Mouse (Mus musculus) effector memory CD4-positive, alpha-beta T cell, adult 5 months (primary cell): ENCODE results near the gene Ercc2. TPM values are rescaled to one million over a fixed set of nuclear protein-coding genes. Genes with fewer than 3 reads are reported as not detected.

ENCODE experiments used
- polyA plus RNA-seq: library from polyadenylated mRNA; unstranded; fragments of 100-300 nt; shearing (Covaris generic); gene quantifications from one replicate; pipeline ENCODE4 v1.2.1, GENCODE M21; 2017

The Ercc2 gene
- polyA plus RNA-seq, result 7.5 TPM

GRCm38 (mm10) chr7:19381377-19382165, at the start of gene Ercc2:
TSS of gene Ercc2 (plus strand) at chr7:19382010.

GRCm38 (mm10) chr7:19344237-19344847, 37.5 kb upstream of the Ercc2 start, which contains the start of gene Ercc1:
TSS of gene Ercc1 (plus strand) at chr7:19344778.

GRCm38 (mm10) chr7:19359299-19359891, 22.4 kb upstream of the Ercc2 start, which contains the start of the genes Cd3eap and Ppp1r13l:
TSS of gene Cd3eap (minus strand) at chr7:19359483.
TSS of gene Ppp1r13l (plus strand) at chr7:19359749.

GRCm38 (mm10) chr7:19403731-19404296, 22.0 kb downstream of the Ercc2 start, which contains the start of gene Klc3:
TSS of gene Klc3 (minus strand) at chr7:19404104.

GRCm38 (mm10) chr7:19404476-19404875, 22.7 kb downstream of the Ercc2 start, which contains the start of gene Ckm:
TSS of gene Ckm (plus strand) at chr7:19404776.

Other genes with a start within 250 kb of the Ercc2 start
- gene Qpctl, start 232.7 kb upstream of the Ercc2 start, polyA plus RNA-seq, result 12.8 TPM
- gene Snrpd2, start 232.3 kb upstream of the Ercc2 start, polyA plus RNA-seq, result 30.8 TPM
- gene Gipr, start 215.9 kb upstream of the Ercc2 start, polyA plus RNA-seq, result not detected
- gene Eml2, start 205.6 kb upstream of the Ercc2 start, polyA plus RNA-seq, result 16.7 TPM
- gene Gpr4, start 169.5 kb upstream of the Ercc2 start, polyA plus RNA-seq, result 0.12 TPM
- gene Opa3, start 153.7 kb upstream of the Ercc2 start, polyA plus RNA-seq, result 95.5 TPM
- 224 TPM for gene Vasp, start 110.2 kb upstream of the Ercc2 start, polyA plus RNA-seq
- gene Ppm1n, start 101.9 kb upstream of the Ercc2 start, polyA plus RNA-seq, result 0.97 TPM
- 0.14 TPM for gene Rtn2, start 99.4 kb upstream of the Ercc2 start, polyA plus RNA-seq
- gene Fosb, start 72.0 kb upstream of the Ercc2 start, polyA plus RNA-seq, result 65.7 TPM
- gene Ercc1, start 37.2 kb upstream of the Ercc2 start, polyA plus RNA-seq, result 68.8 TPM
- 5.2 TPM for gene Cd3eap, start 22.5 kb upstream of the Ercc2 start, polyA plus RNA-seq
- 1.9 TPM for gene Ppp1r13l, start 22.3 kb upstream of the Ercc2 start, polyA plus RNA-seq
- gene Klc3, start 22.1 kb downstream of the Ercc2 start, polyA plus RNA-seq, result 6.9 TPM
- gene Ckm, start 22.8 kb downstream of the Ercc2 start, polyA plus RNA-seq, result not detected
- 6.2 TPM for gene Mark4, start 76.8 kb downstream of the Ercc2 start, polyA plus RNA-seq
- not detected for gene Exoc3l2, start 81.3 kb downstream of the Ercc2 start, polyA plus RNA-seq
- gene Bloc1s3, start 126.4 kb downstream of the Ercc2 start, polyA plus RNA-seq, result 4.3 TPM
- gene Trappc6a, start 126.4 kb downstream of the Ercc2 start, polyA plus RNA-seq, result 43.9 TPM
- not detected for gene Nkpd1, start 135.8 kb downstream of the Ercc2 start, polyA plus RNA-seq
- gene Ppp1r37, start 181.1 kb downstream of the Ercc2 start, polyA plus RNA-seq, result 16.7 TPM
- 1.1 TPM for gene Zfp296, start 195.3 kb downstream of the Ercc2 start, polyA plus RNA-seq
- 79.8 TPM for gene Gemin7, start 195.6 kb downstream of the Ercc2 start, polyA plus RNA-seq
- 50.9 TPM for gene Clasrp, start 222.5 kb downstream of the Ercc2 start, polyA plus RNA-seq
- 177 TPM for gene Relb, start 247.4 kb downstream of the Ercc2 start, polyA plus RNA-seq